Mouse (Mus musculus) thymus, adult 2 months (tissue): ENCODE data around the gene Ghsr.

ENCODE experiments used
- CTCF ChIP-seq: fragments of 200-500 bp; IDR thresholded peaks from 2 replicates; pipeline ENCODE4 v1.5.1; 2012; ENCODE audit warnings: mild to moderate bottlenecking, control low read depth, low read length, moderate library complexity, borderline replicate concordance; ENCODE audit not compliant: control insufficient read depth, poor library complexity, insufficient read depth; ENCODE audit errors: extremely low read depth
- POLR2A ChIP-seq: fragments of 200-500 bp; IDR thresholded peaks from 2 replicates; pipeline ENCODE4 v1.6.1; 2012; ENCODE audit warnings: mild to moderate bottlenecking, low read length, control low read depth, moderate library complexity; ENCODE audit not compliant: control insufficient read depth, poor library complexity, insufficient read depth; ENCODE audit errors: extremely low read depth

GRCm38 (mm10) chr3:27370582-27371275 lies 422 bp upstream of the Ghsr start:
- TF ChIP-seq POLR2A (no peak), CTCF (no peak)
